Mouse (Mus musculus): ENCODE results near the gene Csmd2.

Csmd2 gene

DNA sequence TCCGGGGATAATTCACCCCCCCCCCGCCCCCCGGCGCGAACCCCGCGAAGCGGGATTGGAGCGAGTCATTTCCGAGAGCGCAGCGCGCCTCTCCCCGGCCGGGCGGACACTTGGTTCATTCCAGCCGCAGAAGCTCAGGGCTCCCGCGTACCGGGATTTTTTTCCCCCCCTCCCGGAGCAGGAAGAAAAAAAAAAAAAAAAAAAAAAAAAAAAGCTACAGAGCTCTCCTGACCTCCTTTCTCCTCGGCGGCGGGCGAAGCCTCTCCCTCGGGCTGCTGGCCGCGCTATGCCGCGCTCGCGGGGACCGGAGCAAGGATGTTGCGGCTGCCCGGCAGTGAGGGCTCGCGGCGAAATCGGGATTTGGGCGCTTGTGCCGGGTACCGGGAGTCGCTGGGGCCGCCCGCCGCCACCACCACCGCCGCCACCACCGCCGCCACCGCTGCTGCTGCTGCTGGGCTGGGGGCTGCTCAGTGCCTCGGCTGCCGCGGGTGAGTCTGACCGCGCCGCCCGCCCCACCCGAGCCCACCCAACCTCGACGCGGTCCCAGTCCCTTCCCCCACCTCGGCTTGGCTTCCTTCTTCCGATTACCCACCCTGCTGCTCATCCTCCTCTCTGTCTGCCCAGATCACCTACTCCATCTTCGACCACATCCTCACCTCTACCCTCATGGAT is at the start of gene Csmd2:
Gene Csmd2, plus strand, starts transcription at position 74 of the 672 bp plus-strand sequence.
- DNase-seq, result no peak

DNA sequence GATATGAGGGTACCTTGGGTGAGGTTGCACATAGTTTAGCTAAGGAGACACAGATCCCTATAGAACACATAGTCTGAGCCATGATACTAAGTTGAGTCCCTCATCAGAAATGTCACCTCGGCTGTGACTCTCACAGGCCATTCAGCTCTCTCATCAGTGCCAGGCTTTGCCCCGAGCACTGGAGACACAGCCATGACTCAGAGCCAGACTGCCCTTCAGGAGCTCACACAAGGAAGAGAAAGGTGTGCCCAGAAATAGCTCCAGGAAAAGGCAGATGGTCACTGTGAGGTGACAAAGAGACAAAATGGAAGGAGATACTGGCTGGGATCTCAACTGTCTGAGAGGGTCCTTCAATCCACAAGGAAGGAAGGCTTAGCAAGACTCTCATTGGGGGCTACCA is 40.0 kb upstream of the Csmd2 start:
- DNase-seq, result no peak

DNA sequence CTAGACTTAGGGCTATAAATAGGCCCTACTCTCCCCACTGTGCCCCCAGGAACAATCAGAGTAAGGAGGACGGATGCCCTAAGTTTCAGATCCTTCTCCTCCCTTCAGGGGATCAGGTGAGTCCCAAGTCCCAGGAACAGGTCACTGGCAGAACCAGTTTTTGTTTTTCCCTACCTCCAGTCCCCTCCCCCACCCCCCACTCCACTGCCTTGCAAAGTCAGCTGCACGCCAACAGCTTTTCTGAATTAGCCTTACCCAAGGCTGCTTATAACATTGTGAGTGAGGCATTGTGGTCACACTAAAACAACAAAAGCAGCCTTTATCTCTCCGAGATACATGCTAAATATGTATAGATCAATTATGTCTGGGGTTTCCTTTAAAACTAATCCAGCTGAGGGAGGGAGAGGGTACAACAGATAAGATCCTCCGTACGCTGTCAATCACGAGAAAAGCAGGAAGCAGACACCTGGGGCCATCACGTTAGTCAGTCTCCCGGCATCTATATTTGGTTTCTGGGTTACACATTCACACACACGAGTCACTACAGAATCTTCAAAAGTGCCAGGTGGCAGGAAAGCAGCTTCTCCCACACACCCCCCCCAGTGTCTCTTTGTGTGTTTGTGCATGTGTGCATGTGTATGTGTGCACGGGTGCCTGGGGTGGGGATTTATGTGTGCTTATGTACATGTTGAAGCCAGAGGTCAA is 34.5 kb upstream of the Csmd2 start:
- DNase-seq, result no peak

DNA sequence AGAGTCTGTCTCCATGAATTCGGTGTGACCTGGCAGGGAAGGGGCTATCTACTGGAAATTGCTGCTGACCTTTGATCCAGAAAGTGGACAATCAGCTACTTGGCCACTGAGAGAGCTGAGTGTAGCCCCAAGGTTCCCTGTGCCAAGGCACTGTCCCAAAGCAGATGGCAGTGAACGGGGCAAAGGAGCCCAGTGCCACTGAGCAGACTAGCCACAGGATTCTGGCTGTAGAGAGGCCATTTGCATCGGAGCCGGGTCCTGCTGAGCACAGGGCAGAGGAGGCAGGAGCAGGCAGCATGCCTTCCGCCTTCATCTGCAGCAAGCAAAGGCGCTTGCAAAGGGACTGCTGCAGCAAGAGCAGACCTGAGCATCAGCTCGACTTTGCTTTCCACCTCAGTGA is 18.6 kb upstream of the Csmd2 start:
- no peak for DNase-seq

DNA sequence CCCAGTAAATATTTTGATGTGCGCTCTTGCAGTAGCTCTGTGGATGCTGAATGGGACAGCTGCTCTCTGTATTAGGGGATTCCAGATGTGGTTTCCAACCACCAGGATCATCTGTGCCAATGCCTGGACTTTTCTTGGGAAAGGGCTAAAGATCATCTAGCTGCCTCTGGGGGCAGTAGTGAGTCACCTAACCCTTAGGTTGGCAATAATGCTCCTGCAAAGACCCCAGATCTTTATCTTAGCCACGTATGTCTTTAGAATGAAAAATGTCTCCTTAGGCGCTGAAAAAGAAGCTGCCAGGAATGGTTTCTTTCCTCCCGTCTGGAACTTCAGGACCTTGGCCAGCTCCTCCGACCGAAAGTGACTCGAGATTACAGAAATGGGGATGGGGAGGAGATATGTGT is 17.6 kb upstream of the Csmd2 start:
- no peak for DNase-seq

DNA sequence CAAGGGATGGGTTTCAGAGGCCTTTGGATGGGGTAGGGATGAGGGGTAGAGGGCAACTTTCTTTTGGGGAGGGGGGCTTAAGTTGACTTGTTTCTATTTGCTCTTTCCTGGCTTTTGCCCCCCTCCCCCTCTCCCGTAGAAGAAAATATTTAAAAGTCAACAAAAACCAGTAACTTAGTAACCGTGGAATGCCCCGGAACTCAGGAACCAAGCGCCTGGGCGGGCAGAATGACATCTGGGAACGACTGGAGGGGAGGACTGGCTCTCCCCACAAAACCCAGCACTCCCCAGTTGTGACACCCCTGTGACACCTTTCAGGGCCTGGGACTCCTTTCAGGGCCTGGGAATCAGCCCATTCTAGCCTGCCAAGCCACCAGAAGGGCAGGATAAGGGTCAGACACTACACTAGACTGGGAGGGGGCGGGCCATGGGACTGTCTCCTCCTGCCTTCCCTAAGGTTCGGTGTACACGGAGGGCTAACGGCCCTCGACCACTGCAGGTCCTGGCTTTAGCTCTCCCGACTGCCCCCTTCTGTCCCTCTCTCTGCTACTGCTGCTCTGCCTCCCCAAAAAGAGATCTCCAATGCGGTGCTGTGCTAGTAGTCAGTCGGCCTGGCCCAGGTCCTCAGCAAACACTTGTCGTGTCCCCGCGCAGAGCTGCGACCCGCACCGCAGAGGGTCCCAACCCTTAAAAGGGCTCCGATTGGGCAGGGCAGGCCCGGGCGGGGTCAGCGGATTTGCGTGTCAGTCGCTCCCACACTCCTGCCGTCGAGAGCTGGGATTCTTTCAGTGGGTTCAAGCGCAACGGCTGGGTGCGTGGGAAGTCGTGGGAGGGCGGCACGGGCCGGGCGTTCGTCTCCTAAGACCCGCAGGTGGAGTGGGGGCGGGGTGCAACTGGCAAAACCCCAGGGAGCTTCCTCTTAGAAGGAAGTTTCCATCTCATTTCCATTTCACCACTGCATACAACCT is 16.5 kb upstream of the Csmd2 start, which contains the start of gene CK137956:
Gene CK137956, minus strand, starts transcription at position 51 of the 968 bp plus-strand sequence.
- no peak for DNase-seq

DNA sequence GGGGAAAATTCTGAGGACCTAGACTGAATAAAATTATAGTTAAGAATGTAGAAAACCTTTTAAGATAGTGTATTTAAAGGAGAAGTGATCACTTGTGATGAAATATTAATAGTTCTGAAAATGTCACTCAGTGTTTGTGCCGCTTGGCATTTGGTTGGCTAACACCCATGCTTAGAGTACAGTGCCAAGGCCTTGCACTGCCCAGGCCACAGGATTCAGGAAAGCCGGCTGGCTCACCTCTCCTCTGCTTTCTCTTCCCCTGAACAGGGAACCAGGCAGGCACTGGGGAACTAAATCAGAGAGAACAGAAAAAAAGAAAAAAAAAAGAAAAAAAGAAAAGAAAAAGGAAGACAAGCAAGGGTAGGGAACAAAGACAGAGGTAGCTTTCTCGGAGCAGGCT is 14.7 kb upstream of the Csmd2 start:
- no peak for DNase-seq

DNA sequence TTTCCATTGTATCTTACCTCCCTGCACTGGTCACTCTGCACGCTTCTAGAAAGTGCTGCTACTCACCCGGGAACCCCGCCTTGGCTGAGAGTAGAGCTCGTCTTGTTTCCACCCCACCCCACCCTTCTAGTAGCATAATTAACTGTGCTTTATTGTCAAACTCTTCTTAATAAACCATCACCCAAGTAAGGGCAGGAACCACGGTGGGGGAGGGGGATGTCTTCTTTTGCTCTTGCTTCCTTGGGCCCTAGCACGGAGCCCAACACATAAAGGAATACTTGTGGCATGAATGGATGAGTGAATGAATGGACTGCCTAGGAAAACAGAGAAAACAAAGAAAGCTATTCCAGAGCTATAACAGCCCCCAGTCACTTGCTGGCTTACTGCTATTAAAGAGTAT is 6.5 kb upstream of the Csmd2 start:
- no peak for DNase-seq

DNA sequence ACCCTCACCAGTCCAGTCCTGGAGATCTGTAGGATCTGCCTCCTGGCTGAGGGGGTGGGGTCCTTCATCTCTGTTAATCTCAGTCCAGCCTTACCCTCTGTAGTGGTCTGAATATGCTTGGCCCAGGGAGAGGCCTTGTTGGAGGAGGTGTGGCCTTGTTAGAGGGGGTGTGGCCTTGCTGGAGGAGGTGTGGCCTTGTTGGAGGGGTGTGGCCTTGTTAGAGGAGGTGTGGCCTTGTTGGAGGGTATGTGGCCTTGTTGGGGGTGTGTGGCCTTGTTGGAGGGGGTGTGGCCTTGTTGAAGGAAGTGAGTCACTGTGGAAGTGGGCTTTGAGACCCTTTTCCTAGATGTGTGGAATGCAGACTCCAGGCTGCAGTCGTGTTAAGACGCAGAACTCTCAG is 3.2 kb upstream of the Csmd2 start:
- no peak for DNase-seq

DNA sequence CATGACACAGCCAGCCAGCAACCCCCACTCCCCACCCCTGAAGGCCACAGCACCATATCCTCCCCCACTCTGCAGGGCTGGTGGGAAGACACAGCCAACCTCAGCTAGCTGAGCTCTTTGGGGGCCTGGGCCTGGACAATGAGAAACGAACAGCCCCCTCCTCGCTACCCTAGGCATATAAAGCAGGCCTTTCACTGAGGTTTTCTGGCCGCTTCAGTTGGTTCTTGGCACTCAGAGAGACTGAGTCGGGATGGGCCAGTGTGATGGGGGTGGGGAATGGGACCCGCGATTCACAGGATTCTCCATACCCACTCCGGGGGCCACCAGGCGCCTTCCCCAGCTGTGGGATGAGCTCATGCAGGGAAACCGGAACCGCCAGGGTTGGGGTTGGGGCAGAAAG is 1.8 kb upstream of the Csmd2 start:
- DNase-seq, result no peak

DNA sequence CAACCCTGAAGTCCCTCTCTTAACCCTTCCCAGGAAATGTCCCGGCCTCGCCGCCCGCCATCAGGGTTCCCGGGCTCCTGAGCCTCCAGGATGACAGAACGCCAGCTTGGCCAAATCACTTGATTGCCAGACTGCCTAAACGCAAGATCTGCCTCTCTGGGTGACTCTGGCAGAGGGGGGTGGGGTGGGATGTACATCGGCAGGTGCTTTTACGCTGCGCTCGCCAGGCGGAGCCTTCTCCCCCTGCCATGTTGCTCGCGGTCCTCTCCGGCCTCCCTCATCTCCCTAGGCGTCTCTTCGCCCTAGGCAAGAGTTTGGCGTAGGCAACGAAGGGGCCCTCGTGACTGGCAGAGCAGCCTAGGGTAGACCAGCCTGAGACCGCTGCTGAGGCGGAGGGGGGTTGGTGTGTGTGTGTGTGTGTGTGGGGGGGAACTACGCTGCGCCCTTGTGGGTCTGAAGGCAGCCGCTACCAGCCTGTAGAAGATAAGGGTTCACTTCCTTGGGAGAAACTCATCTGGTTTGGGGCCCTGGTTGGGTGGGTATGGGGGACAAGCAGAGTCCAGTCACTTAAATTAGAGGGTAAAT is 1.1 kb upstream of the Csmd2 start:
- no peak for DNase-seq

DNA sequence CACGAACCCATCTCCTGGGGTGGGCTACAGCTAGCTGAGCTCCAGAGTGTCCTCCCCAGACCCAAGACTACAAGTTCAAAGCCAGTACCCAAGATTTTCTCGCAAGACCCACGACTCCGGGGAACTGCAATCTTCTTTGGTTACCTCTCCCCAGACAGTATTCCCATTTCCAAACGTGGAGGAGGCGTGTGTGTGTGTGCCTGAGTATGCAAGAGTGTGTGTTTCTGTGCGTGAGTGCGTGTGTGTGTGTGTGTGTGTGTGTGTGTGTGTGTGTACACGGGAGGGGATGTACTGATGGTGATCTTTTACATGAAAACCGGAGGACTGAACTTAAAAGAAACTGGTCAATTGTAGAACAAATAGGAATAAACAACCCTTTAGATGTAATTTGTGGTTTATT is 387 bp upstream of the Csmd2 start:
- DNase-seq, result no peak

DNA sequence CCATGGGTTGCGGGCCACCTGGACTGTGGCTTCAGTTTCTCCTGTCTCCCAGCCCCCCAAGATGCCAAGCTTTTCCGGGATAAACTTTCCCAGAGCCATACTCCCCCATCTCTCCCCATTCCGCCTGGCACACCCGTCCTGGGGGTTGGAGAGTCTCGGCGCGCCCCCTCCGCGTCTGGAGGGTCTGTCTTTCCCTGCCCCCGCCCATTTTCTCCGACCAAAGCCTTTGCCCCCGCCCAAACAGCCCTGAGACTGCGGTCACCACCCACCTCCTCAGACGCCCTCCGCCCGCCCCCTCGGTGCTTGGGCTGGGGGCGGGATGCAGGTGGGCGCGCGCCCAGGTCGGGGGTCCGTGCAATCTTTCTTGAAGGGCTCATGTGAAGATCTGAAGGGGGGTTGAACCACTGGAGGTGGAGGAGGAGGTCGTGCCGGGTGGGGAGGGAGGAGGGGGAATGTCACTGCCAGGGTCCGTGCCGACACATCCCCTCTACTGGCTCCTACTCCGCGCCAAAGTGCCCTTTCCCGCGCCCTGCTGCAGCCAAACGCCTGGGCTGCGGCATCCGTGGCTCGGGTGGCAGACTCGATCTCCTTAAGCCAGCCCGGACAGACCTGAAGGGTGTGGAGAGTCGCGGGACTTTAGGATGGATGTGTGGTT is 996 bp downstream of the Csmd2 start:
- no peak for DNase-seq

DNA sequence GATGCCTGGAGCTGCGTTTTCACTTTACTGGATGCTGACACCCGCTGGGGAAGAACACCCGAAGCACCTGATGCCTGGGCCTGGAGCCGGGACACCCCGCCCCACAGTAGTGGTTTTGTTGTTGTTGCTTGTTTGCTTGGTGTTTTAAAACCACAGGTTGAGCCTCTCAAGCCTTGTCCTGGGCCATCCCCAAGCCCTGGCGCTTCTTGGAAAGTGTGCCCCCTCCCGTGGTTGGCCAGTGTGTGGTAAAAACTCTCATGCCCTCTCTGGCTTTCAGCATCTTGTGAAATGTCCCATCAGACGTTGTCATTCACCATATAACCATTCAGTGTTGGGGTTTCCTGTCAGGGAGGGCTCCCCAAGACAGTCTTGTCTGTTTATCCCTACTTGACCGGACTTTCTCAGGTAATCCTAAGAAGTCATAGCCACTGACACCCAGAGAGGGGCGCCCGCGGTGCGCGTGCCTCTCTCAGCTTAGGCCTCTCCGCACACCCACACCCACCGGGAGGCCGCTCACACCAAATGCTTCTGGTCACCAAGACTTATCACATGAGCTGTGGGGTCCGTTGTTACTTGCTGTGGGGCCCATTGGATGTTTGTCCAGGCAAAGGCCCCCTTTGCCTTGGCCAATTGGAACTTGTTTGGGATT is 1.8 kb downstream of the Csmd2 start:
- no peak for DNase-seq

DNA sequence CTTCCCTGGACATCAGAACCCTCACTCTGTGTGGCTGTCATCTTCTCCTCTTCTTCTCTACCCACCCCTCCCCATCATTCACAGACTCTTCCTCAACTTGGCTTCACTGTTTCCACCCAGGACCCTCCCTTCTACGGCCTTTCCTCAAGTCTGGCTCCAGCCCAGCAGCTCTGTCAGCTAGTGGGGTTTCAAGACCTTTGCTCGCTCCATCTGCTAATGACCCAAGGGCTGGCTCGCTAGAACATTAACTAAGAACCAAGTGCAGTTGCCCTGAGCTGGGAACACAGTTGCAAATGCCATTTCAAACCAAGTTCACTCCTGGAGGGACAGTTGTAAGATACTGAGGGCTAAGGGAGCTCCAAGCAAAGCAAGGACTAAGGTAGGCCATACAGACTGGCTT is 11.6 kb downstream of the Csmd2 start:
- DNase-seq, result no peak

DNA sequence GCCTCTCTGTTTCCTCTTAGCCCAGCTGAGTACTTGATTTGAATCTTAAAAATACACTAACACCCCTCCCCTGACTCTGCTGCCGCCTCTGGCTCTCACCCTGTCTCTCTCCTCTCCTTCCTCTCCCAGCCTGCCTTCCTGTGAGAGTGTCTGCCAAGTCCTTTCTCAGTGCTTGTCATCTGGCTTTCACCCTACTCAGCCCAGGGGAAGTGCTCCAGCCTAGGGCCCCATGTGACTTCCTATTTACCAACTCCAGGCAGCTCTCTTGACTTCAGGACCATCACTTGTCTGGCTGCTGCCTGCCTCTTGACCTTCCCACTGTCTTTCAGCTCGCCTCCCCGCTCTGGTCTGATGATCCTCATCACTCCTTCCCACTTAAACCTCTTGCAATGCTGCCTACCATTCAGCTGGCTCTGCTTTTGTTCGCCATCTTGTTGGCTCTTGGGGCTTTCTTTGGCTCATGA is 15.0 kb downstream of the Csmd2 start:
- no peak for DNase-seq

DNA sequence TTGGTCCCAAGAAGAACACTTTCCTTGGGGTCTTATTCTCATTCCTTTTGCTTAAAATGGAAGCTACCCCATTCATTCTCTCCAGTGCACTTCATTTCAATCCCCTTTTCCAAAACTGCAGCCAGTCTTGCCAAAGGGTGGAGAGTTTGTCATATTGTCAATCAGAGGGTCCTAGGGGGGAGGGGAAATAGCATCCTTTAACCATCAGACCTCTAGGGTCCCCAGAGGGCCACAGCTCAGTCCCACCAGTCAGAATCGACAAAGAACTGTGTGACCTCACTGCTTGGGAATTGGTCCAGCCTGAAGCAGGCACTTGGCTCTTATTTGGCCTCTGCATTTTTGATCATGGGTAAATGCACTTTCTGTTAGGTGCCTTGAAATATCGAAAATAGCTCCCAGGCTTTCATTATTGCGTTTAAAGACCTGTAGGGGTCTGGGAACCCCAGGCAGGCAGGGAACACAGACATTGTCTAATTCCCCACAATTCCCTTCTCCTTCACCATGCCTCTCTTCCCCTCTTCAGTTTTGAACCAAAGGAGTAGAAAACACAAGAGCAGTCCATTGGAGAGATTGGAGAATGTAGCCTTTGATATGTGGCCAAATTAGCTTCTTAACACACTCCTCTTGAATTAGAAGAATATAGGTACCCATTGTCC is 17.3 kb downstream of the Csmd2 start:
- no peak for DNase-seq

DNA sequence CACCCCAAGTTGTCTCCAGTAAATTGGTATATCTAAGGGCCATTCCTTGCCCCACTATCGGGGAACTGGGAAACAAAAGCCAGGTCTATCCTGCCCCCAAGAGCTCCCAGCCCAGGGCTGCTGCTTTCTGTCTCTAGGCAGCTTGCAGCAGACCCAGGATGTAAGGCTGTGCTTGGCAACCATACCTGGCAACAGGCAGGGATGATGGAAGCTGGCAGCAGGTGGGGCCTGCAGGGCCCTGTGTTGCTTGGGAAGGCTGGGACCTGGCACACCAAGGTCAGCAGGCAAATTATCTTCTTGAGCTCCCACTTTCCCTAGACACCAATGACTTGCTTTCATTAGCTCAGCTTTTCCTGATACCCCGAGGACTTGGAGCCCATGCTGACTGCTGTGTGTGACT is 31.8 kb downstream of the Csmd2 start:
- no peak for DNase-seq

DNA sequence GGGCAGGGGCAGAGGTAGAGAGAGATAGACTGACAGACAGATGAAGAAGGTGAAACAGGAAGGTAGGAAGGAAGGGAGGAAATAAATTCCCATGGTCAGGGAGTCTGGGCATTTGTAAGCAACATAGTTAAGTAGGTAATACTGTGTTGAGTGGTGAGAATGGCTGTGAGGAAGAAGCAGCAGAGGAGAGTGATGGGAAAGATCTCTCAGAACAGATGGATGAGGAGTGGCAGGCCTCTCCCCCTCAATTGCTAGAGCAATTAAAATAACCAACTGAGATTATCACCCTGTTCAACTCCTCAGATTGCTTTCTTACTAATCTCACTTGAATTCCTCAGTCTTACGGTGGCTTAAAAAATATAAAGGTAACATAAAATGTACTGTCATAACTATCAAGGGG is 40.6 kb downstream of the Csmd2 start:
- no peak for DNase-seq

DNA sequence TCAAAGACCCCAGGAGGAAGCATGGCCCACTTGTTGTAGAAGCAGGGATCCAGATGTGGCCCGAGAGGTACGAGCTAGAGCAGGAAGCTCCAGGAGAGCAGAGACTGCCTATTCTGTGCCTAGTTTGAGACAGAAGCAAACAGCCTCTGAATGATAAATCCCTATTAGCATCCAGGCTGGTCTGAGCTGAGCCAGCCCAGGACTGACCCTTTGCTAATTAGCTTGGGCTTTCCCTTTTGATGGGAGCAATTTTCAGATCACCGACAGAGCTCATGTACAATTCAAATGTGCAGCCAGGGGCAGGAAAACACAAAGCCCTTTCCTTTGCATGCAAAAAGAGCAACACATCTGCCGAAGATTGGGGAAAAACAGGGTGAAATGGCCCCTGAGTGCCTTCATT is 54.2 kb downstream of the Csmd2 start:
- no peak for DNase-seq

DNA sequence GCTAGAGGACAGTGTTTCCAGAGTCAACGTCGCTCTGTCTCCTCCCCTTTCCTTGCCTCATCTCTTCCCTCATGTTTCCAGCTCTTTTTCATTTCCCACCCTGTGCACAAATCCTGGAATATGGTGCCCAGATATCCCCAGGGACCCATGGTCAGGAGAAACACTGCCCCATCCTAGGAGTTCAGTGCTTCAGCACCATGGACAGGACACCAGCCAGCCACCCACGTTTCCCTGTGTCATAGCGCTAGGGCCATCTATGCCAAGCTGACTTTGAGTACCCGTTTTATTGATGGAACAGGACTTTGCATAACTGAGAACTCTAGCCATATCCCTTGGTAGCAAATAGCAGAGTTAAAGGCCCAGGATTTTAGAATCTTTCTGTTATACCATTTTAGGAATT is 55.0 kb downstream of the Csmd2 start:
- no peak for DNase-seq

DNA sequence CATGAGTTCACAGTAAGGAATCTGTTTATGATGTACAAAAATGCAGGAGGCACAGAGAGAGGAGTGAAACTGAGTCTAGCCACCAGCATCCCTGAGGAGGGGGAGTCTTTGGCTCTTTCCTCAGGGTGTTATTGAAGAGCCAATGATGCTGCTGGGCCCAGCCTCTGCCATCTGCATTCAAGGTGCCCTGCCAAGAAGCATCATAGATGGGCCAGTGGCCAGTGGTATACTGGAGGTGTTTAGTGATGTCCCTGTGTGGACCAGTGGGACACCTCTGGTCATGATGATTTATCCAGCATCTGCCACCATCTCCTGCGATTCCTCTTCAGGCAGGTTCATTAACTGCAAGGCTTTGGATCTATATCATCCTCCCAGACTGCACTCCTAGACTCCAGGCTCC is 61.1 kb downstream of the Csmd2 start:
- no peak for DNase-seq
